Mouse (Mus musculus): ENCODE measurements around the gene Atp11b. TPM values are rescaled to one million over a fixed set of nuclear protein-coding genes. Genes with fewer than 3 reads are reported as not detected.

The Atp11b gene
- total RNA-seq, 2 experiments from 2014 or later: 110 to 123 TPM

DNA sequence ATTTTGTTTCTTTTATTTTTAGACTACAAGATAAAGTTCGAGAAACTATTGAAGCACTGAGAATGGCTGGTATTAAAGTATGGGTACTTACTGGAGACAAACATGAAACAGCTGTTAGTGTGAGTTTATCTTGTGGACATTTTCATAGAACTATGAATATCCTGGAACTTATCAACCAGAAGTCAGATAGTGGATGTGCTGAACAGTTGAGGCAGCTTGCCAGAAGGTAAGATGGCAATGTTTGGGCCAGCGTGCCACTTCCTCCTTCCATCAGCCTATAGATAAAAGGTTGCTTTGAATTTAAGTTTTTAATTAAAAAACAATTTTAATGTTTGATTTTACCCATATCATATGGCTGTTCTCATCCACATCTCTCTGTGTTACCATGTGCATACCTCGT, 66.0 kb downstream of the Atp11b start:
- no peak for TF ChIP-seq CTCF (IDR thresholded peaks at IDR 0.05)
- intact Hi-C loops (cut with DNase I): no loop called here
- no peak for DNase-seq (ENCODE audit: extremely low spot score in 1 of 2, low spot score in 2 of 2)
- Histone ChIP-seq H3K4me3 (no peak overlapping the region), H3K27ac (no peak overlapping the region)

DNA sequence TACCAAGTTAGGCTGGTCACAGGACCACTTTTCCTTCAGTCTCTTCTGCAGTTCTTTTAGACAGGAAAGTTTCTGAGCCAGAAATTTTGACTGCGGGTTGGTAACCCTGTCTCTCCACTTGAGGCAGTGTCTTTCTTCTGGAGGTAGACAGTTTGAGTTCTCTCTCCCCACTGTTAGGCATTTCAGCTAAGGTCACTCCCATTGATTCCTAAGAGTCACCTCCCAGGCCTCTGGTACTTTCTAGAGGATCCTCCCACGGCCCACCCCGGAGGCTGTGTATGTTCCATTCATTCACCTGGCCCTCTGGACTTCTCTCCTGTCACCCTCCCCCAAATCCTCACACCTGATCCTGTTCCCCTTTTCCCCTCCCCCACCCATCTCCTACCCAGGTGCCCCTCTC, 68.1 kb downstream of the Atp11b start:
- no peak overlapping the region for H3K4me3 ChIP-seq
- intact Hi-C loops (cut with DNase I): no loop called here
- TF ChIP-seq CTCF (IDR thresholded peaks at IDR 0.05): no peak; the same call in 1 of the 2 replicates

DNA sequence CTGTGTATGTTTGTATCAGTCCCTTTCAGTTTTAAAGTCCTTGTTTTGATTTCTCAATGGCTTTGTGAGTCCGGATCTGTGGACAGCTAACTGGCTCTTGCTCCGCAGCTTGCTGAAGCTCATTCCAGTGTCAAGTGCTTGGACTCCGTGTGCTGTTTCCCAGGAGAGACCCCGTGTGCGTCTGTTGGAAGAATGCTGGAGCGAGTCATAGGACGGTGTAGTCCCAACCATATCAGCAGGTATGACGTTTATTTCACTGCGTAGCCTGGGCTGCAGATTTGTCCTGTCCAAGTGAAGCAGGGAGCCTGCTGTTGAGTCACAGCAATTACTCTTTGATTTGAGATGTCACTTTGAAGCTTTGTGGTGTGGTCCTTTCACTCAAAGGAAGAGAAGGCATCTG, 95.4 kb downstream of the Atp11b start:
- no peak for TF ChIP-seq CTCF (IDR thresholded peaks at IDR 0.05)

More for the DNA sequence above, 68.1 kb downstream of the Atp11b start:
- no peak overlapping the region for H3K27ac ChIP-seq
- no peak for DNase-seq (ENCODE audit: extremely low spot score in 1 of 2, low spot score in 2 of 2)

DNA sequence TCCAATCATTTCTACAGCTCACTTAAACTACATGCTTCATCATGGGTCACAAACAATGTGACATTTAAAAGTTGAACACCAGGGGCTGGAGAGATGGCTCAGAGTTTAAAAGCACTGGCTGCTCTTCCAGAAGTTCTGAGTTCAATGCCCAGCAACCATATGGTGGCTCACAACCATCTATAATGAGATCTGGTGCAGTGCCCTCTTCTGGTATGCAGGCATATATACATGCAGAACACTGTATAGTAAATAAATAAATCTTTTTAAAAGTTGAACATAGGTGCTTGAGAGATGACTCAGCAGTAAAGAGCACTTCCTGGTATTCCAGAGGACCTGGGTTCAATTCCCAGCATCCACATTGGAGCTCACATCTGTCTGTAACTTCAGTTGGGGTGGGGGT, 129.4 kb downstream of the Atp11b start:
- H3K4me3 ChIP-seq: no peak overlapping the region
- peak; percentile 26 for TF ChIP-seq CTCF (IDR thresholded peaks at IDR 0.05)
- no peak for DNase-seq (ENCODE audit: extremely low spot score in 1 of 2, low spot score in 2 of 2)
- no peak overlapping the region for H3K27ac ChIP-seq
- intact Hi-C loops (cut with DNase I): no loop called here

More for the DNA sequence above, 95.4 kb downstream of the Atp11b start:
- H3K27ac ChIP-seq: no peak overlapping the region
- DNase-seq (ENCODE audit: extremely low spot score in 1 of 2, low spot score in 2 of 2): no peak
- intact Hi-C loops (cut with DNase I): no loop called here
- no peak overlapping the region for H3K4me3 ChIP-seq

DNA sequence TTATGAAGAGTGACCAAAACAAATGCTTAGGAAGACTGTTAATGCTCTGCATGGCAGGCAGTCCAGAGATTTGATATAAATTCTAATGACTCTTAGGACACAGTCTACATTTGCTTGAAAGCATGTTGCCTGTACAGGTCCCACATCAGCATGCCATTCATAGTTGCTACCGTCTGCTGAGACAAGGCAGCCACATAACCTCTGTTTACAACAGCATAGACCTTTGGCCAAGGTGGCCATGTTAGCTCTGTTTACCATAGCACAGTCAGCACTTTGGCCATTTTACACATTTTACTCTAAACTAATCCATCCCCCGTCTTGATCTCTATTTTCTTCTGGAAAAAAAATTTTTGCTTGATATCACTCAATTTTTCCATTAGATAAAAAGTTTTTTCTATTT, 135.6 kb downstream of the Atp11b start:
- intact Hi-C loops (cut with DNase I): no loop called here
- H3K4me3 ChIP-seq: no peak overlapping the region

DNA sequence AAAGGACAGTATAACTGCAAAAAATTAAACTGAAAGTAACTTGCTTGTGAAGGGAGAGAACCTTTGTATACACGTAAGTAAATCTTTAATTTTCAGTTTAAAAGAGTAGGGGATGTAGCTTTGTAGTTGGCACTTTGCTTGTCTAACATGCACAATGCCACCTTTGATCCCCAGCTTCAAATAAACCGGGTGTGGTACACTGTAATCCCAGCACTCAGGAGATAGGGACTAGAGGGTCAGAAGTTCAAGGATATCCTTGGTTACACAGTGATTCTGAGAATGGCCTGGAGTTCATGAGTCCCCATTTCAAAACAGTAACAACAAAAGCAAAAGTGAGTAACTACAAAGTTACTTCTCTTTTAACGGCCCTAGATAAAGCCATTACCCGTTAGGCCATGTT, 137.2 kb downstream of the Atp11b start:
- no peak overlapping the region for H3K27ac ChIP-seq
- intact Hi-C loops (cut with DNase I): no loop called here
- TF ChIP-seq CTCF (IDR thresholded peaks at IDR 0.05): no peak
- no peak overlapping the region for H3K4me3 ChIP-seq
- no peak for DNase-seq (ENCODE audit: extremely low spot score in 1 of 2, low spot score in 2 of 2)

More for the DNA sequence above, 135.6 kb downstream of the Atp11b start:
- no peak overlapping the region for H3K27ac ChIP-seq
- TF ChIP-seq CTCF (IDR thresholded peaks at IDR 0.05): no peak
- no peak for DNase-seq (ENCODE audit: extremely low spot score in 1 of 2, low spot score in 2 of 2)

DNA sequence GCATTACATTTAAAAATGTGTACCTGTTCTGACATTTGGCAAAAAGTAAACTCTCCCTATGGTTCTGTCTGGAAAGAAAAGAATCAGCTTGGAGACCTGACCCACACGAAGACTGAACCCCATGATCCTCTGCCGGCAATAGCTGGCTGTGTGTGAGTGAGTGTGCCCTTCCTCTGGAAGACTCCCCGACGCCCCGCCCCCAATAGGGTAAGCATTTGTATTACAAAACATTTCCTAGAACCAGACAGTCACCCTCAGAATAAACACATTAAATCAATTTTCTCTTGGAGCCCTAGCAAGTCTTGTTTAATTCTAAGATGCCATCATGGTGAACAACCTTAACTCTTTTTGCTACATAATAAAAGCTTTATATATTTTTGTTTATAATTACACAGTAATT, 139.2 kb downstream of the Atp11b start:
- TF ChIP-seq CTCF (IDR thresholded peaks at IDR 0.05): no peak
- Histone ChIP-seq H3K4me3 (no peak overlapping the region), H3K27ac (no peak overlapping the region)
- intact Hi-C loops (cut with DNase I): no loop called here
- no peak for DNase-seq (ENCODE audit: extremely low spot score in 1 of 2, low spot score in 2 of 2)

DNA sequence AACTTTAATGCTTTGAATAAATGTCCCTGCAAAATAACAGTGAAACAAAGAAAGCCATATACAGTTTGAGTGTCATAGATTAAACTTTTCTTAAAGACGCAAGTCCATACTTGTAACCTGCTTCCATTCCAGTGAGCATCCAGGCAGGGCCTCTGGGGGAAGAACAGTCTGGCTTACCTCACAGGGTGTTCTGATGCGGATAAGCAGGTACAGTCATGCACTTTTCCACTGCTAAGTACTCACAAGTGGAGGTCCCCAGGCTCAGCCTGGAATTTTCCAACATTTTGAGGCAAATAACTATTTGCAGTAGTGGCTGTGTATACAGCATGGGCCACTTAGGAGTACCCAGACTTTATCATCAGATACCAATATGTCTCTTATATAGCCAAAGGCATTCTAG, 144.0 kb downstream of the Atp11b start:
- Histone ChIP-seq H3K4me3 (no peak overlapping the region), H3K27ac (no peak overlapping the region)
- no peak for DNase-seq (ENCODE audit: extremely low spot score in 1 of 2, low spot score in 2 of 2)
- intact Hi-C loops (cut with DNase I): no loop called here
- no peak for TF ChIP-seq CTCF (IDR thresholded peaks at IDR 0.05)

DNA sequence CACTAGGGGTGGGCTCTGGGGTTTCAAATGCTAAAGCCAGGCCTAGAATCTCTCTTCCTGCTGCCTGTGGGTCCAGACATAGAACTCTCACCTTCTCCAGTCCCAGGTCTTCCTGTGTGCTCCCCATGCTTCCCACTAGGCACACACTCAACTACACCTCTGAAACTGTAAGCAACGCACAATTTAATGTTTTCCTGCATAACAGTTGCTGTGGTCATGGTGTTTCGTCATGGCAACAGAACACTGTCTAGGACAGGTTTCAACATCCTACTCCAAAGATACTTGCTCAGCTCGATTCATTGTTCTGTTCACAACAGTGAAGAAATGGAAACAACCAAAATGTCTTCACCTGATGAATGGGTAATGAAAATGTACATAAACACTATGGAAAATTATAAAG, 145.2 kb downstream of the Atp11b start:
- no peak overlapping the region for H3K27ac ChIP-seq
- intact Hi-C loops (cut with DNase I): no loop called here
- DNase-seq (ENCODE audit: extremely low spot score in 1 of 2, low spot score in 2 of 2): no peak
- TF ChIP-seq CTCF (IDR thresholded peaks at IDR 0.05): no peak
- no peak overlapping the region for H3K4me3 ChIP-seq

DNA sequence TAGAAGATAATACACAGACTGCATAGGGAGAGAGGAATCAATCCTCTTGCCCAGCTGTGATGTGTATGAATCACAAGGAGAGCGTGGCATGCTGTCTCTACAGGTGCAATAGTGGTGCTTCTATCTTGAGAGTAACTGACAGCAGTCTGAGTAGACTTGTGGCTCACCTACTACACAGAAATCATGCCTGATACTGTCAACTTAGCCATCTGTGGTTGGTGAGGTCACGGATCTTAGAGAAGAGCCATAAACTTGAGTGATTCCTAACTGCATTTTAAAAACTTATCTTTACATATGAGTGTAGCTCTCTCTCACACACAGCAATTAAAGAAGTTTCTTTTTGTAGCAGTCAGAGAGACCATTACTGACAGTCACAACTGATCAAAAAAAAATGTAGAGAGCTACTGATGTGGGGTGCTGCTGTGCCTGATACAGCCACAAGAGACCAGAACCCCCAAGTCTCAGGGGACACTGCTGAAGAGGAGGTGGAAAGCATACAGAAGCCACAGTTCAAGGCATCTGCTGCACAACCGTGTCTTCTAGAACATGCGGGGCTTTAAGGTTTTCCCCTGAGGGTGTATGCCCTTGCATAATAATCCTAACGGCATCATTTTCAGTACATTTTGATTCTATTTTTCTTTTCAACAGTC, 146.8 kb downstream of the Atp11b start:
- no peak for TF ChIP-seq CTCF (IDR thresholded peaks at IDR 0.05)
- DNase-seq (ENCODE audit: extremely low spot score in 1 of 2, low spot score in 2 of 2): no peak
- H3K27ac ChIP-seq: no peak overlapping the region
- H3K4me3 ChIP-seq: no peak overlapping the region
- intact Hi-C loops (cut with DNase I): no loop called here

Other genes with a start within 250 kb of the Atp11b start
- 10 to 100 TPM; 70.2 to 77.4 TPM for gene Dcun1d1, start 183.3 kb downstream of the Atp11b start, total RNA-seq (2021)
- 10 to 100 TPM; 35.4 to 43.6 TPM for gene Mccc1, start 246.6 kb downstream of the Atp11b start, total RNA-seq (2021)